Mouse (Mus musculus) T-cell, adult 2 months (primary cell): ENCODE results near the gene Gda.

ENCODE experiments used
- DNase-seq: peaks from one replicate; pipeline ENCODE4 v3.0.0; 2022; ENCODE audit warnings: low spot score

Gda gene

DNA sequence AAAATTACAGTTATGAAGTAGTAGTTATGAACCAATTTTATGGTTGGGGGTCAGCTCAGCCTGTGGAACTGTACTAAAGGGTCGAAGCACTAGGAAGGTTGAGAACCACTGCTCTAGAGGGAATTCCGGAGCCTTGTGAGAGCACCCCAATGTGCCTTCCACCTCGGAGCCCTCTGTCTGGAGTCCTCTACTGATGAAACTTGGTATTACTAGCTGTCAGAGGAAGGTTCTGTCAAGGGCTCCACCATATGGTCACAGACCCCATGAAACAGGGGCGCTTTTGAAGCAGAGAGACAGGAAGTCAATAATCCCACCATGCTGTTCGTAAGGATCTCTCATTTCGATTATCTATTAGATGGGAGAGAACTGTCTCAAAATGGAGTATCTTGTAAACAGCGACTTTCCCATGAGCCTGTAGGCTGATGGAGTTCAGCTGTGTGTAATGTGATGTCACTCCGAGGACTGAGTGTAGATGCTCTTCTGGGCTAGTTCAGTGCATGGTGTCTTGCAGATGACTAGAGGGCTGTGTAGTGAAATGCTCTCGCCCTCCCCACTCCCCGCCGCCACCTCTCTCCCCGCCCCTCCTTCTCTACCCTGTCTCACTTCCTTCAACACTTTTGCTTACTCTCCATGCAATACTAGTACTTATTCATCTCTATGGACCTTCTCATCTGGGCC lies 100.7 kb downstream of the Gda start:
- no peak for DNase-seq

DNA sequence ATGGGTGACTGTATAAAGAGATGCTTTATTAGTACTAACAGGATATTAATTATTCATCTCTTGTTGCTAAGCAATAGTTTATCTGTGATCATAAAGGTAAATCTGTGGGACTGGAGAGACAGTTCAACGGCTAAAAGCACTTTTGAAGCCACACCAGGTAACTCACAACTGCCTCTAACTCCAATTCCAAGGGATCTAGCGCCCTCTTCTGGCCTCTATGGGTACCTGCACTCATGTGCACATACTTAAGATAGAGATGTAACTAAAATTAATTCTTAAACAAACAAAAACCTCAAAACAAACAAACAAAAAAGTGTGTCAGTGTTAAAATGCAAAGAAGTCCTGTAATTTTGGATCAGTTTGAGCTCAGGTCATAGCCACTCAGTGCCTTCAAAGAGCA lies 101.9 kb downstream of the Gda start:
- no peak for DNase-seq

GRCm38 (mm10) chr19:21370782-21371181 lies 102.5 kb downstream of the Gda start:
- no peak for DNase-seq

DNA sequence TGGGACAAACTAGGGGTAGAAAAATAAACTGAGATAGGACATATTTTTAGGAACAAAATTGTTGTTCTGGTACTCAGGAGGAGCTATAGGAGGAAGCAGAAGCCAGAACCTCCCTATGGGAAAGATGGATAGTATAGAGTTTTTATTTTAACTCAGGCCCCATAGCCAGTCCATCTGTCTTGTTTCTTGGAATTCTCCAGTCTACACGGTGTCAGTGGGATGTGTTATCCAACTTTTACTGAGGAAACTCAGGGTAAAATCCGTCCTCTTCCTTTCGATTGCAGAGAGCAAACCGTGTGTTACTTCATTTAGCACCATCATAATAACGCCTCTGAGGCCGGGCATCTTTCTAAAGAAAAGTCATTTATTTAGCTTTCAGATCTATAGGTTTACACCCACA lies 104.1 kb downstream of the Gda start:
- no peak for DNase-seq

DNA sequence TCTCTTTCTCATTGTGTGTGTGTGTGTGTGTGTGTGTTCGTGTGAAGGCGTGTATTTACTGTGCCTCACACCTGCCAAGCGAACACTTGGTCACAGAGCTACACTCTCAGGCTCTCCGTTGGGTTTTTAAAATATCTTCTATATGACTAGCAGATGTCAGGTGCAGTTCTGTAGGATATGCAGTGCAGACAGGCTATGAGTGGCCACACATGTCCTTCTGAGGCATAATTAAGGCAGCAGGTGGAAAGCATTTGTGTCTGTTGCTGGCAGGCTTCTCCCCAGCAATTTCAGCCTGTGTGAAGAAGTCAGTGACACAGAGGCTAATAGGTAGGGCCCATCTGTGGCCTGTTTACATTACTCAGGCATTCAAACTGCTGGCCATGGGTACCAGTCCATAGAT lies 104.7 kb downstream of the Gda start:
- no peak for DNase-seq

GRCm38 (mm10) chr19:21357792-21358191 lies 115.5 kb downstream of the Gda start:
- no peak for DNase-seq

GRCm38 (mm10) chr19:21349634-21350033 lies 123.6 kb downstream of the Gda start:
- DNase-seq, result no peak

DNA sequence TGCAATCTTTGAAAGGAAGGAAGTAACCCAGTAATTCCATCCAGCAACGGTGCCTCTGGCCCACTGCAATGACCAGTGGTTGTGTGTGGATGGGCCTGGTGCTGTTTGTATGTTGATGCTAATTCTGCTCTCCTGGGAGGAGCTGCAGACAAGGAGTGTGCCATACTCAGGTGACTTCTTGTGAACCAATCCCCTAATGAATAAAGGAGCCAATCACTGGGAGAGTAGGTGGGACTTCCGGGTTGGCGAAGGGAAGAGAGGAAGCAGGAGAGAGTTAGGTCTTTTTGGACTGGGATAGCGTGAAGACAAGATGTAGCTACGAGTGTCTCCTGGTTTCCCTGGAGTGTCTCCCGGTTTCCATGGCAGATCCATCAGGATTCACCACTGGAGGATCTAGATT lies 126.6 kb downstream of the Gda start:
- DNase-seq, result no peak
